Mouse (Mus musculus) liver, embryonic 12.5 days (tissue): ENCODE measurements around the gene Olfr288. TPM values are rescaled to one million over a fixed set of nuclear protein-coding genes. Genes with fewer than 3 reads are reported as not detected.

ENCODE experiments used
- ATAC-seq: fragments of 200-750 bp; cut with Nextera tagmentation; 2 replicates; pipeline ENCODE4 v1.8.0; 2017; ENCODE audit warnings: moderate number of reproducible peaks, mild to moderate bottlenecking, moderate library complexity
- H3K27ac ChIP-seq: fragments of 300-500 bp; sonication (generic); 2 replicates; pipeline ENCODE4 v1.5.1; 2016; ENCODE audit warnings: mild to moderate bottlenecking
- H3K27me3 ChIP-seq: fragments of 300-500 bp; sonication (generic); replicated peaks from 2 replicates; pipeline ENCODE4 v1.6.1; 2016; ENCODE audit warnings: mild to moderate bottlenecking, moderate library complexity
- H3K36me3 ChIP-seq: fragments of 300-500 bp; sonication (generic); 2 replicates; pipeline ENCODE4 v1.6.1; 2016; ENCODE audit warnings: mild to moderate bottlenecking, moderate library complexity
- H3K4me1 ChIP-seq: fragments of 300-500 bp; sonication (generic); 2 replicates; pipeline ENCODE4 v1.6.1; 2016
- H3K4me2 ChIP-seq: fragments of 300-500 bp; sonication (generic); 2 replicates; pipeline ENCODE4 v1.6.1; 2016; ENCODE audit warnings: mild to moderate bottlenecking, moderate library complexity
- H3K4me3 ChIP-seq: fragments of 300-500 bp; sonication (generic); 2 replicates; pipeline ENCODE4 v1.5.1; 2016; ENCODE audit warnings: mild to moderate bottlenecking, moderate library complexity
- H3K9ac ChIP-seq: fragments of 300-500 bp; sonication (generic); 2 replicates; pipeline ENCODE4 v1.6.1; 2016; ENCODE audit warnings: mild to moderate bottlenecking, moderate library complexity
- H3K9me3 ChIP-seq: fragments of 300-500 bp; sonication (generic); replicated peaks from 2 replicates; pipeline ENCODE4 v1.6.1; 2016; ENCODE audit warnings: mild to moderate bottlenecking, moderate library complexity
- WGBS: fragments of 180-500 bp; shearing (Covaris S2); methylation state at CpG from one replicate; pipeline ENCODE4 v1.1.7; 2016; ENCODE audit not compliant: insufficient replicate concordance; 5-methylcytosine and 5-hydroxymethylcytosine counted together
- polyA plus RNA-seq: library from polyadenylated mRNA; unstranded; fragments of >200 nt; fragmentation: Nextera tagmentation; extraction: Ambion mirVana; gene quantifications from 2 replicates; pipeline ENCODE4 v1.2.1, GENCODE M21; 2016

The Olfr288 gene
- polyA plus RNA-seq, 1 experiment from 2014 or later: not detected

- Histone ChIP-seq H3K4me1 (peaks cover 15% of the 10 kb centered on the region), H3K4me2 (peak overlapping the region; percentile 90), H3K4me3 (peak overlapping the region; percentile 78), H3K36me3 (peaks cover 25% of the 10 kb centered on the region), H3K9me3 (no peaks in the 10 kb centered on the region), H3K27ac (peak overlapping the region; percentile 75), H3K27me3 (no peaks in the 10 kb centered on the region), H3K9ac (peak overlapping the region; percentile 95)
- under 1% methylated on average over 36 of the region's 36 CpGs for WGBS
- peak; percentile 69 for ATAC-seq
Observed at GRCm38 (mm10) chr15:98144861-98145507, 50.4 kb downstream of the Olfr288 start.

GRCm38 (mm10) chr15:98142515-98142914, 52.8 kb downstream of the Olfr288 start:
- WGBS: 88% methylated on average over 10 of the region's 10 CpGs
- H3K4me3 ChIP-seq: no peak overlapping the region
- H3K27ac ChIP-seq: no peak overlapping the region
- no peak for ATAC-seq
- H3K27me3 ChIP-seq: no peaks in the 10 kb centered on the region
- peaks cover 48% of the 10 kb centered on the region for H3K36me3 ChIP-seq
- H3K4me2 ChIP-seq: no peak overlapping the region
- H3K9me3 ChIP-seq: no peaks in the 10 kb centered on the region
- peaks cover 15% of the 10 kb centered on the region for H3K4me1 ChIP-seq
- H3K9ac ChIP-seq: no peak overlapping the region

GRCm38 (mm10) chr15:98140809-98141208, 54.5 kb downstream of the Olfr288 start:
- Histone ChIP-seq H3K9ac (no peak overlapping the region), H3K9me3 (no peaks in the 10 kb centered on the region), H3K36me3 (peaks cover 64% of the 10 kb centered on the region), H3K27ac (no peak overlapping the region), H3K4me1 (peaks cover 11% of the 10 kb centered on the region), H3K4me3 (no peak overlapping the region), H3K4me2 (no peak overlapping the region), H3K27me3 (no peaks in the 10 kb centered on the region)
- ATAC-seq: no peak
- 83% methylated on average over 5 of the region's 5 CpGs for WGBS

- Histone ChIP-seq H3K4me3 (no peak overlapping the region), H3K4me2 (no peak overlapping the region), H3K4me1 (peaks cover 7% of the 10 kb centered on the region), H3K9ac (no peak overlapping the region), H3K9me3 (no peaks in the 10 kb centered on the region), H3K27me3 (no peaks in the 10 kb centered on the region), H3K27ac (no peak overlapping the region), H3K36me3 (peaks cover 75% of the 10 kb centered on the region)
- 81% methylated on average over 7 of the region's 7 CpGs for WGBS
- ATAC-seq: no peak
Observed at GRCm38 (mm10) chr15:98139763-98140162, 55.6 kb downstream of the Olfr288 start.

GRCm38 (mm10) chr15:98136871-98137270, 58.5 kb downstream of the Olfr288 start:
- no peak overlapping the region for H3K4me2 ChIP-seq
- no peak for ATAC-seq
- no peaks in the 10 kb centered on the region for H3K27me3 ChIP-seq
- no peaks in the 10 kb centered on the region for H3K9me3 ChIP-seq
- H3K9ac ChIP-seq: no peak overlapping the region
- no peak overlapping the region for H3K4me3 ChIP-seq
- WGBS: 88% methylated on average over 9 of the region's 9 CpGs
- H3K4me1 ChIP-seq: no peaks in the 10 kb centered on the region
- peaks cover 95% of the 10 kb centered on the region for H3K36me3 ChIP-seq
- no peak overlapping the region for H3K27ac ChIP-seq

Other genes with a start within 250 kb of the Olfr288 start
- gene Tmem106c, start 231.3 kb downstream of the Olfr288 start, polyA plus RNA-seq: 15.6 and 18.1 TPM in 2 replicates
- 1.1 and 1.3 TPM in 2 replicates for gene Col2a1, start 190.8 kb downstream of the Olfr288 start, polyA plus RNA-seq
- gene Pfkm, start 103.0 kb downstream of the Olfr288 start, polyA plus RNA-seq: 28.8 and 30.3 TPM in 2 replicates
- gene Senp1, start 101.8 kb downstream of the Olfr288 start, polyA plus RNA-seq: 27.8 and 28.4 TPM in 2 replicates
- 25.6 and 25.9 TPM in 2 replicates for gene Asb8, start 29.9 kb downstream of the Olfr288 start, polyA plus RNA-seq
- gene Ccdc184, start 28.4 kb downstream of the Olfr288 start, polyA plus RNA-seq: not detected in 2 replicates
- not detected in 2 replicates for gene Gm44579, start 25.4 kb upstream of the Olfr288 start, polyA plus RNA-seq
- not detected in 2 replicates for gene Olfr287, start 25.5 kb upstream of the Olfr288 start, polyA plus RNA-seq
- gene Olfr286, start 38.9 kb upstream of the Olfr288 start, polyA plus RNA-seq: not detected in 2 replicates
- not detected in 2 replicates for gene H1fnt, start 61.8 kb upstream of the Olfr288 start, polyA plus RNA-seq
- 0.20 TPM in 1 of 2 replicates, not detected in the other for gene Zfp641, start 100.6 kb upstream of the Olfr288 start, polyA plus RNA-seq
- gene Olfr285, start 121.8 kb upstream of the Olfr288 start, polyA plus RNA-seq: not detected in 2 replicates
- not detected in 2 replicates for gene Olfr284, start 145.4 kb upstream of the Olfr288 start, polyA plus RNA-seq
- gene Olfr283, start 185.4 kb upstream of the Olfr288 start, polyA plus RNA-seq: not detected in 2 replicates
- gene Olfr282, start 235.7 kb upstream of the Olfr288 start, polyA plus RNA-seq: not detected in 2 replicates